Mouse (Mus musculus) forebrain, embryonic 11.5 days (tissue): ENCODE measurements around the gene Atp2b2. TPM values are rescaled to one million over a fixed set of nuclear protein-coding genes. Genes with fewer than 3 reads are reported as not detected.

ENCODE experiments used
- ATAC-seq: fragments of 200-750 bp; cut with Nextera tagmentation; replicated peaks from 2 replicates; pipeline ENCODE4 v1.8.0; 2017; ENCODE audit warnings: moderate TSS enrichment; ENCODE audit not compliant: low FRiP score
- DNase-seq: peaks from one replicate; pipeline ENCODE4 v3.0.0-alpha.2; 2017; ENCODE audit warnings: low spot score
- H3K27ac ChIP-seq: fragments of 300-500 bp; sonication (generic); 2 replicates; pipeline ENCODE4 v1.5.1; 2014; ENCODE audit warnings: low read depth, low read length
- H3K27me3 ChIP-seq: fragments of 300-500 bp; sonication (generic); 2 replicates; pipeline ENCODE4 v1.6.1; 2014; ENCODE audit warnings: mild to moderate bottlenecking, low read length, mixed read lengths; ENCODE audit not compliant: control insufficient read depth, insufficient read depth
- H3K36me3 ChIP-seq: fragments of 300-500 bp; sonication (generic); 2 replicates; pipeline ENCODE4 v1.6.1; 2014; ENCODE audit warnings: mild to moderate bottlenecking, low read length, moderate library complexity, mixed read lengths; ENCODE audit not compliant: control insufficient read depth, insufficient read depth
- H3K4me1 ChIP-seq: fragments of 300-500 bp; sonication (generic); replicated peaks from 2 replicates; pipeline ENCODE4 v1.6.1; 2014; ENCODE audit warnings: low read length, mixed read lengths; ENCODE audit not compliant: control insufficient read depth, insufficient read depth
- H3K4me2 ChIP-seq: fragments of 300-500 bp; sonication (generic); 2 replicates; pipeline ENCODE4 v1.6.1; 2014; ENCODE audit warnings: low read depth, mild to moderate bottlenecking, low read length, moderate library complexity, mixed read lengths; ENCODE audit not compliant: severe bottlenecking
- H3K4me3 ChIP-seq: fragments of 300-500 bp; sonication (generic); 2 replicates; pipeline ENCODE4 v1.5.1; 2014; ENCODE audit warnings: low read depth, low read length
- H3K9ac ChIP-seq: fragments of 300-500 bp; sonication (generic); 2 replicates; pipeline ENCODE4 v1.6.1; 2014; ENCODE audit warnings: low read length
- H3K9me3 ChIP-seq: fragments of 300-500 bp; sonication (generic); 2 replicates; pipeline ENCODE4 v1.6.1; 2016; ENCODE audit warnings: low read length, mixed read lengths; ENCODE audit not compliant: control insufficient read depth
- WGBS: fragments of 180-500 bp; shearing (Covaris S2); extraction: QIAGEN DNeasy Blood & Tissue Kit; methylation state at CpG from one replicate; pipeline ENCODE4 v1.1.7; 2014; 5-methylcytosine and 5-hydroxymethylcytosine counted together
- polyA plus RNA-seq: library from polyadenylated mRNA; unstranded; fragments of >200 nt; fragmentation: Nextera tagmentation; extraction: Ambion mirVana; gene quantifications from 2 replicates; pipeline ENCODE4 v1.2.1, GENCODE M21; 2014

Atp2b2 gene
- polyA plus RNA-seq, 1 experiment from 2014 or later: 2.5 TPM

GRCm38 (mm10) chr6:113878510-113879128 lies 163.8 kb downstream of the Atp2b2 start:
- Histone ChIP-seq H3K27me3 (no peaks in the 10 kb centered on the region), H3K9ac (no peak overlapping the region), H3K36me3 (no peaks in the 10 kb centered on the region), H3K4me2 (no peak overlapping the region), H3K9me3 (no peaks in the 10 kb centered on the region), H3K27ac (no peak overlapping the region), H3K4me3 (no peak overlapping the region), H3K4me1 (no peaks in the 10 kb centered on the region; the same call in 1 of the 2 replicates)
- DNase-seq (no peak), ATAC-seq (no peak)
- 85% methylated on average over 8 of the region's 8 CpGs for WGBS

DNA sequence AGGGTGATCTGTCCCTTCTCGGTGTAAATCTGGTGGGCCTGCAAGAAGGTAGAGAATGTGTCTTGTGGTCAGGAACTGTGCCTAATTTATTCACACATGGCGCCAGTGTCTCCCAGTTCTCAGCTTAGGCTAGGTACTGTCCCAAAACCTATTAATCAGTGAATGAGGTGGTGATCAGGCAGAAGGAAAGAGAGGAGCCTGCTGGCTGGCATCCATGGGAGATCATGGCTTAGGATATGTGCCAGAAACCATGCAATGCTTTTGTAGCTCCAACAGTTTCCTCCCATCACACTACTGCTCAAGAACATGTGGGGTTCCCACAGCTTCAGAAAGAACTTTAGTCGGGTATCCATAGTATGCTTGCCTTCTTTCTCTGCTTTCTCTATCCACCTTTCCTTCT lies 165.8 kb downstream of the Atp2b2 start:
- Histone ChIP-seq H3K4me1 (no peaks in the 10 kb centered on the region), H3K9ac (no peak overlapping the region), H3K36me3 (no peaks in the 10 kb centered on the region), H3K4me2 (no peak overlapping the region), H3K4me3 (no peak overlapping the region), H3K27ac (no peak overlapping the region), H3K27me3 (no peaks in the 10 kb centered on the region), H3K9me3 (no peaks in the 10 kb centered on the region)
- ATAC-seq (no peak), DNase-seq (no peak)
- WGBS: 80% methylated on average over 3 of the region's 3 CpGs

DNA sequence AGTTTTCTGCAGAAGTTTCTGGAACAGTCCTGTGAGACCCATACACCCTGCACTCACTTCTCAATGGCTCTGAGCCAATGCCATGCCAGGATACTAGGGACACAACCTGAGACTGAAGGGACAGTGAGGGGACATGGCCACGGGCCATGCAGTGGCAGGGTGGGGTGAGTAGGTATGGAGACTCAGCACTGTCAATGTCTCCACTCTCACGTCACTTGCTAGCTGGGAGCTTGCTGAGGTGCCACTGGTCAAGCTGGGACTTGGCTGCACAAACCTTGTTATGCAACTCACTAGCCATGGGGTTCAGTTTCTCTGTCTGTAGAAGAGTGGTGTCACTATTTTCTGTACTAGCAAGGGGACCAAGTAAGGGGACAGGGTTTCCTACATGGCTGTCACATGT lies 167.2 kb downstream of the Atp2b2 start:
- Histone ChIP-seq H3K9me3 (no peaks in the 10 kb centered on the region), H3K9ac (no peak overlapping the region), H3K4me2 (no peak overlapping the region), H3K36me3 (no peaks in the 10 kb centered on the region), H3K27ac (no peak overlapping the region), H3K27me3 (no peaks in the 10 kb centered on the region), H3K4me3 (no peak overlapping the region), H3K4me1 (no peaks in the 10 kb centered on the region)
- 88% methylated on average over 2 of the region's 2 CpGs for WGBS
- no peak for ATAC-seq
- no peak for DNase-seq

- Histone ChIP-seq H3K27ac (no peak overlapping the region), H3K27me3 (no peaks in the 10 kb centered on the region), H3K9me3 (no peaks in the 10 kb centered on the region), H3K9ac (no peak overlapping the region), H3K4me3 (no peak overlapping the region), H3K4me1 (no peaks in the 10 kb centered on the region), H3K36me3 (no peaks in the 10 kb centered on the region), H3K4me2 (no peak overlapping the region)
- WGBS: 70% methylated on average over 7 of the region's 7 CpGs
- DNase-seq (no peak), ATAC-seq (no peak)
Measured at GRCm38 (mm10) chr6:113872654-113873053, 169.8 kb downstream of the Atp2b2 start.

DNA sequence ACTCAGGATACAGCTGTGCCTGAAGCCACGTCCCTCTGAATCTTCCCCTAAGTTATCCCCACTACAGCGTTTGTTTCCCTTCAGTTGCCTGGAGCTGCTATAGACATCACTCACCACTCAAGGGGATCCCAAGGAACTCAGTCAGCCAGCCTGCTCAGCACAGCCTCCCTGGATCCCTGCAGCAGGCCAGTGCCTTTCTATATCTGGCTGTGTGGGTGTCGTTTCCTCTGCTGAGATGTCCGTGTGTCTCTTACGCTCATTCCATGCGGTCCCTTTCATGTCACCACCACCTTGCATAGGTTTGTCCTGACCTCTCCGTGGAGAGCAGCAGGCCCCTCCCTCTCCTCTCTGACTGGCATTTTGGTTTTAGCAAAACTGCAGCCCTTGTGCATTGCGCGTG lies 171.6 kb downstream of the Atp2b2 start:
- Histone ChIP-seq H3K4me3 (no peak overlapping the region), H3K9me3 (no peaks in the 10 kb centered on the region), H3K4me2 (no peak overlapping the region), H3K9ac (no peak overlapping the region), H3K36me3 (no peaks in the 10 kb centered on the region), H3K27me3 (no peaks in the 10 kb centered on the region), H3K27ac (no peak overlapping the region), H3K4me1 (no peaks in the 10 kb centered on the region)
- ATAC-seq: no peak
- whole genome bisulfite sequencing: 81% methylated on average over 9 of the region's 9 CpGs
- DNase-seq: no peak

- no peak for ATAC-seq
- Histone ChIP-seq H3K9me3 (no peaks in the 10 kb centered on the region), H3K27me3 (no peaks in the 10 kb centered on the region), H3K4me3 (no peak overlapping the region), H3K9ac (no peak overlapping the region), H3K4me1 (no peaks in the 10 kb centered on the region), H3K27ac (no peak overlapping the region), H3K4me2 (no peak overlapping the region), H3K36me3 (no peaks in the 10 kb centered on the region)
- DNase-seq: no peak
- WGBS: 80% methylated on average over 6 of the region's 6 CpGs
Measured at GRCm38 (mm10) chr6:113868552-113868951, 173.9 kb downstream of the Atp2b2 start.

- Histone ChIP-seq H3K4me2 (no peak overlapping the region), H3K4me1 (no peaks in the 10 kb centered on the region; the same call in 1 of the 2 replicates), H3K4me3 (no peak overlapping the region), H3K36me3 (no peaks in the 10 kb centered on the region), H3K27ac (no peak overlapping the region), H3K9ac (no peak overlapping the region), H3K27me3 (no peaks in the 10 kb centered on the region), H3K9me3 (no peaks in the 10 kb centered on the region)
- DNase-seq: no peak
- no peak for ATAC-seq
- 78% methylated on average over 7 of the region's 7 CpGs for WGBS
Measured at GRCm38 (mm10) chr6:113865699-113866098, 176.7 kb downstream of the Atp2b2 start.

GRCm38 (mm10) chr6:113864812-113865211 lies 177.6 kb downstream of the Atp2b2 start:
- Histone ChIP-seq H3K4me2 (no peak overlapping the region), H3K4me3 (no peak overlapping the region), H3K36me3 (no peaks in the 10 kb centered on the region), H3K4me1 (no peaks in the 10 kb centered on the region; the same call in 1 of the 2 replicates), H3K9me3 (no peaks in the 10 kb centered on the region), H3K9ac (no peak overlapping the region), H3K27me3 (no peaks in the 10 kb centered on the region), H3K27ac (no peak overlapping the region)
- 70% methylated on average over 7 of the region's 8 CpGs for WGBS
- no peak for ATAC-seq
- no peak for DNase-seq

GRCm38 (mm10) chr6:113862955-113863354 lies 179.5 kb downstream of the Atp2b2 start:
- Histone ChIP-seq H3K4me1 (no peaks in the 10 kb centered on the region; the same call in 1 of the 2 replicates), H3K4me2 (no peak overlapping the region), H3K9me3 (no peaks in the 10 kb centered on the region), H3K27ac (no peak overlapping the region), H3K9ac (no peak overlapping the region), H3K27me3 (no peaks in the 10 kb centered on the region), H3K4me3 (no peak overlapping the region), H3K36me3 (no peaks in the 10 kb centered on the region)
- DNase-seq (no peak), ATAC-seq (no peak)
- WGBS: 81% methylated on average over 4 of the region's 4 CpGs
